Mouse (Mus musculus): ENCODE measurements around the gene Adcy7. TPM values are rescaled to one million over a fixed set of nuclear protein-coding genes. Genes with fewer than 3 reads are reported as not detected.

The Adcy7 gene
- polyA plus RNA-seq, 1 experiment from 2014 or later, result 2.7 TPM

DNA sequence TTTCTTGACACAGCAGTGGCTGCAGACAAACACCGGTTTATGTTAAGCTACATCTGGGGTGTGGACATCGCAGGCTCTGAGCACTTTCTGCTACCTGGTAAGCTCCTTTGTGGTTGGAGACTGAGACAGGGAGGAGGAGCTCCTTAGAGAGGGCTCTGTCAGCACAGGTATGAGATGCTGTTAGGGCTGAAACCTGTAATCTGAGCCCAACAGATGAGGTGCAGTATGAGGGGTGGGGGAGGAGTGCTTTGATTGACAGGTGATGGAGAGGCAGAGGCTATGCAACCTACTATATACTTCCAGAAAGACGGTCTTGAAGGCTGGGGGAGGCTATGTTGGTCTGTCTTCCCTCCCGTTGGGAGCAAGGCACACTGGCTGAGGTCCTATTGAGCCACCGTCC is 7.0 kb downstream of the Adcy7 start:
- Histone ChIP-seq H3K27ac (no peak overlapping the region), H3K9ac (no peak overlapping the region), H3K9me3 (no peaks in the 10 kb centered on the region), H3K4me2 (replicated peaks) (no peak overlapping the region), H3K4me1 (0 out of 2 replicates have a peak, but pooled peaks cover 4% of the 10 kb centered on the region), H3K27me3 (replicated peaks) (no peaks in the 10 kb centered on the region), H3K36me3 (no peaks in the 10 kb centered on the region), H3K4me3 (no peak overlapping the region)
- WGBS, result 67% methylated on average over 5 of the region's 5 CpGs
- ATAC-seq (ENCODE audit: low FRiP score, low read depth), result no peak

DNA sequence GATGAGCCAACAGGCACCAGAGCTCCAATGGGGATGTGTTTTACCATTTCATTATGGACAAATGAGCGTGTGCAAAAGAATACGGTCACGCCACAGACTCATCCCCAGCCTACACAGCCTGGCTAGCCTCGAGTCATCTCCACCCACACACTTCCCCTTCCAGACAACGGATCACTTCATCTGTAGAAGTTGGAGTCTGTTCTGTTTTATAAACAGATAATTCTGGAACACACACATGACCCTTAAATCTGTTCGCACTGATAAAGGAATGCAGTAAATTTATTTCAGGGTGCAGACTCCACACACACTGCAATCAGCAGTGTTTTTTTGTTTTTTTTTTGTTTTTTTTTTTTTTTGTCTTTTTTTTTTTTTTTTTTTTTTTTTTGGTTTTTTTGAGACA is 7.5 kb downstream of the Adcy7 start:
- Histone ChIP-seq H3K36me3 (no peaks in the 10 kb centered on the region), H3K27ac (no peak overlapping the region), H3K4me1 (0 out of 2 replicates have a peak, but pooled peaks cover 4% of the 10 kb centered on the region), H3K27me3 (replicated peaks) (no peaks in the 10 kb centered on the region), H3K4me2 (replicated peaks) (no peak overlapping the region), H3K4me3 (no peak overlapping the region), H3K9ac (no peak overlapping the region), H3K9me3 (no peaks in the 10 kb centered on the region)
- WGBS, result 90% methylated on average over 6 of the region's 6 CpGs
- ATAC-seq (ENCODE audit: low FRiP score, low read depth), result no peak

DNA sequence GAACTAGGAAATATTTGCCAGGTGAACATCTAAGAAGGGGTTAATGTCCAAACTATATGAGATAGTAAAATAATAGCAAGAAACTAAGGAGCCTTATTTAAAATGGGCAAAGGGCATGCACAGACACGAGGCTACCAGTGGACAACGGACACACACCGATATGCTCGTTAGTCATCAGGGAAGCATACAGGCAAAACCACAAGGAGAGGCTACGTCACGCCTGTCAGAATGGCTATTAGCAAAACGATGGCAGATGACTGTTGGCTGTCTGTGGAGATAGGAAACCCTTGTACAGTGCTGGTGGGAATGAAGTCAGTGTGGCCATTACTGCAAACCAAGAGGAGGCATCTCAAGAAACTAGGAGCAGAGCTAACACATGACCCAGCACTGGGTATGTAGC is 8.7 kb downstream of the Adcy7 start:
- Histone ChIP-seq H3K27me3 (replicated peaks) (no peaks in the 10 kb centered on the region), H3K36me3 (no peaks in the 10 kb centered on the region), H3K9me3 (no peaks in the 10 kb centered on the region), H3K4me3 (no peak overlapping the region), H3K4me2 (replicated peaks) (no peak overlapping the region), H3K9ac (no peak overlapping the region), H3K4me1 (0 out of 2 replicates have a peak, but pooled peaks cover 4% of the 10 kb centered on the region), H3K27ac (no peak overlapping the region)
- 89% methylated on average over 7 of the region's 7 CpGs for WGBS
- no peak for ATAC-seq (ENCODE audit: low FRiP score, low read depth)

DNA sequence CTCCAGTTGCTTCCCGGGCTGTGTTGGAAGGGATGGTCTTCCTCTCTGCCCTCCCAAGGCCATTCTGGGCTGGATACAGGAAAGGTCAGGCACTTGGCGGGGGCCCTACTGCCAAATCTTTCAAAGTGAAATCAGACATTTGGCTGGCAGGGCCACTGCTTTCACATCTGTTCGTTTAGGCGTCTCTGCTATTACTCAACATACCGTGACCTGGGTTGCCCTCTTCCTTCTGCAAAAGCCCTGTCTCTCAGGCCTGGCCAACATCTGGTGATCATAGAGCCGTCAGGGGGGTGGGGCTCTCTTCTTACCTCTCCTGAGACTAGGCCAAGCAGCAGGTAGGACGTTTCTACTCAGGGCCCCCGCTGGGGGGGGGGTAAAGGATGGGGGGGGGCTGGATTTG is 10.5 kb downstream of the Adcy7 start:
- ATAC-seq (ENCODE audit: low FRiP score, low read depth), result no peak
- Histone ChIP-seq H3K4me1 (0 out of 2 replicates have a peak, but pooled peaks cover 4% of the 10 kb centered on the region), H3K27ac (no peak overlapping the region), H3K4me3 (no peak overlapping the region), H3K36me3 (no peaks in the 10 kb centered on the region), H3K9ac (no peak overlapping the region), H3K4me2 (replicated peaks) (no peak overlapping the region), H3K9me3 (no peaks in the 10 kb centered on the region), H3K27me3 (replicated peaks) (no peaks in the 10 kb centered on the region)
- WGBS, result 56% methylated on average over 8 of the region's 8 CpGs

DNA sequence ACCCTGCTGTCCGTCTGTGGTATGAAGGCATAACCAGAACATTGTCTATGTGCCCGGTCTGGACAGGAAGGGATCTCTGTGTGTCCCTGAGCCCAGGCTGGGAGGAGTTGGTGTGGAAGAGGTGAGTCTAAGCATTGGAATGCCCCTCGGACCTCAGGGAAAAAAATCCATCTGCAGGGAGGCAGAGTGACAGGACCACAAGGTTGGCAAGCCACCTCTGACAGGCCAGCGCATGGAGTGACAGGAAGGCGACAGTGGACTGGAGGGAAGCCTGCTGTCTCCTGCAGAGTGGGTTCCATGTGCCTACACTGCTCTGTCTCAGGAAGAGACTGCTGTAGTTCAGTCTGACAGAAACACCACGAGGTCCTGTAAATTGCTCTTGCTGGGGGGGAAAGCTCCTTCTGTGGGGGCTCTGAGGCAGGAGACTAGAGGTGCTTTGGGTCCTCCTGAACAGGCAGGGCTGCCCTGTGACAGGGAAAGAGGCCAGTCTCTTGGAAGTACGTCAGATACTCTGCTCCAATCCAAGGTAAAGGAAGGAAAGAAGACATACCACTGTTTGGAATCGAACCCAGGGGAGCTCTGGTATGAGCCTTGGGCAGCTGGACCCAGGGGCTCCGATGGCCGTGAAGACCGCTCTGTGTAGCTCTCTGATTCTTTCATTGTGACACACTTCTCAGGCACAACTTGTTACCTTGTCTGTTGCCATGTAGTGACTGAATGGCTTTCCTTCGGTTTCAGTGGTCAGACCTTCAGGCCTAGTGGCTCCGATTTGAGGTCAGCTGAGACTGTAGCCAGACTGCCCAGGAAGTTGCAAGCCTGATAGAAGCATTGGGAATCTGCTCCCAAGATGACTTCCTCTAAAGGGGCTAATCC is 11.3 kb downstream of the Adcy7 start:
- Histone ChIP-seq H3K4me1 (0 out of 2 replicates have a peak, but pooled peaks cover 4% of the 10 kb centered on the region), H3K27ac (no peak overlapping the region), H3K36me3 (no peaks in the 10 kb centered on the region), H3K9me3 (no peaks in the 10 kb centered on the region), H3K4me3 (no peak overlapping the region), H3K9ac (no peak overlapping the region), H3K4me2 (replicated peaks) (no peak overlapping the region), H3K27me3 (replicated peaks) (no peaks in the 10 kb centered on the region)
- ATAC-seq (ENCODE audit: low FRiP score, low read depth), result no peak
- 80% methylated on average over 13 of the region's 13 CpGs for WGBS

DNA sequence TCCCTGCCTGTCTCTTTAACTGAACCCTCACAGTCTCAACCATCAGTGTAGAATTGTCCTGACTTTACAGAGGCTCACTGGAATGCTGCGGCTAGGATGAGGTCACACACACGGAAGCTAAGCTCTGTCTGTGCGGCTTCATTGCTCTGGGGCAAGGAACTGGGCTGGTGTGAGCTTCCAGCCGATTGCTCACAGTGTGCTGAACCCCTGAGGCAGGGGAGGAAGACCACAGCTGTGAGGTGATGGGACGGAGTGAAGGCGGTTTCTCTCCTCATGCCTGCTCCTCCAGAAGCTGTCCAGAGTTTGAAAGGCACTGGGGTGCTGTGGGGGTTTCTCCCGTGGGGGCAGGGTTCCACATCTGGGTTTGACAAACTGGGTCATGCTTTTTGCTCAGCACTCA is 12.5 kb downstream of the Adcy7 start:
- H3K9me3 ChIP-seq, result no peaks in the 10 kb centered on the region
- WGBS, result 59% methylated on average over 7 of the region's 7 CpGs
- no peaks in the 10 kb centered on the region for H3K36me3 ChIP-seq
- no peak overlapping the region for H3K4me3 ChIP-seq
- ATAC-seq (ENCODE audit: low FRiP score, low read depth), result no peak
- no peak overlapping the region for H3K4me2 ChIP-seq (replicated peaks)
- no peaks in the 10 kb centered on the region for H3K27me3 ChIP-seq (replicated peaks)
- H3K9ac ChIP-seq, result no peak overlapping the region
- H3K4me1 ChIP-seq, result 0 out of 2 replicates have a peak, but pooled peaks cover 4% of the 10 kb centered on the region
- no peak overlapping the region for H3K27ac ChIP-seq

DNA sequence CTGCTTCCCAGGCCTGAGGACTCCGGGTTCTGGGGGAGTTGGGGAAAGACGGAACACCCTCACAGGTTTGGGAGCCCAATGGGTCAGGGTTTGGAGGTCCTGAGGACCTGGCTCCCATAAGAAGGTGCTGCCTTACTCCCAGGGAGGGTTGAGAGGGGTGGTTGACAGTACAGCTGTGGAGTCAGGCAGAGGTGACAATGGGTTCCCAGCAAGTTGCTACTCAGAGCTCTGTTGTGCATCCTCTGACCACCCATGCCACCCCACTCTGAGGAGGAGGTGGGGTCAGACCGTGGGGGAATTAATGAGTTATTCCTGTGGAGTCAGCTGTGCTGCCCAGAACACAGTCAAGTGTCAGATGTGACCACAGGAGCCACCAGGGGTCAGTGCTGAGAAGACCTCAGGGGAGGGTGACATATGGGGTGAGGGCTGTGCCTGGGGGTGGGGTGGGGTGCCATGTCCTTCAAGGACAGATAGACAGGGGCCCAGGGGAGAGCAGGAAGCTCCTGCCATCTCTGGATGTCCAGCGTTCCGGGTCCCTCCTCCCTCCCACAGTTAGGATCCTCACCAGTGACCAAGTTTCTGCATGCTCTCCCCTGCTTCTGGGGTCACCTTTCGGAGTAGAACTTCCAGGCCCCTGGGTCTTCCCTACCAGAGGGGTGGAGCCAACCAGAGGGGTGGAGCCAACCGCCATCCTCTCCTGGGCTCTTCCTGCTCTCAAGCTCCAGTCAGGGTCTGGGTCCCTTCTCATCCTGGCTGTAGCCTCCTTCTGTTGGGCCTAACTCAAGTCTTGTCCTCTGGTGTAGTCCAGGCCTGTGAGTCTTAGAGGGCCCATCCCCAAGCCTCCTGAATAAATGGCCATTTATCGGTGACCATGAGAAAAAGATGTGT is 13.5 kb downstream of the Adcy7 start:
- no peaks in the 10 kb centered on the region for H3K36me3 ChIP-seq
- no peak for ATAC-seq (ENCODE audit: low FRiP score, low read depth)

DNA sequence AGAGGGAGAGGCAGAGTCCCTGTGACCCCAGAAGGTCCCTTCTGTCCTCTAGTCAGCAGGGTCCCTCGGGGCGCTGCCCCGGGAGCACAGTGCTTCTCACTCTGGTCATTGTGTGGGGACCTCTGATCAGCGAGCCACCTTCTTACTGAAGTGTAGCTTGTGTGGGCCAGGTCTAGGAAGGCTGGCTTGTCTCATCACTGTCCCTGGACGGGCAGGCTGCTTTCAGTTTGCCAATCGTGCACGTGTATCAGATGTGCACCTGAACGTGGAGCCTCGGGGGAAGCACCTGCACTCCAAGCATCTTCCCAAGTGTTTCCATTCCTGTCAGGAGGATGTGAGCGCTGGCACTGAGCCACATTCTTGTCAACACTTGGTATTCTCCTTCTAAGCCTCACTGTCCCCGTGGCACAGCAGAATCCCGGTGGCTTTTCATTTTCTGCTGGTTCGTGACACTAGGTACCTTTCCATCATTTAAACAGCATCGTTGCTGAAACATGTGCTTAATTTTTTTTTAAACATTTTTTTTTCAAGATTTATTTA is 14.3 kb downstream of the Adcy7 start:
- H3K9ac ChIP-seq, result no peak overlapping the region
- no peak overlapping the region for H3K27ac ChIP-seq
- 92% methylated on average over 14 of the region's 14 CpGs for WGBS
- no peaks in the 10 kb centered on the region for H3K9me3 ChIP-seq
- H3K4me2 ChIP-seq (replicated peaks), result no peak overlapping the region
- H3K4me3 ChIP-seq, result no peak overlapping the region
- no peaks in the 10 kb centered on the region for H3K36me3 ChIP-seq
- H3K27me3 ChIP-seq (replicated peaks), result no peaks in the 10 kb centered on the region
- 0 out of 2 replicates have a peak, but pooled peaks cover 4% of the 10 kb centered on the region for H3K4me1 ChIP-seq
- ATAC-seq (ENCODE audit: low FRiP score, low read depth), result no peak

More for the DNA sequence above, 13.5 kb downstream of the Adcy7 start:
- 86% methylated on average over 8 of the region's 8 CpGs for WGBS
- no peaks in the 10 kb centered on the region for H3K27me3 ChIP-seq (replicated peaks)
- no peaks in the 10 kb centered on the region for H3K9me3 ChIP-seq
- H3K4me1 ChIP-seq, result 0 out of 2 replicates have a peak, but pooled peaks cover 4% of the 10 kb centered on the region
- no peak overlapping the region for H3K4me2 ChIP-seq (replicated peaks)
- no peak overlapping the region for H3K4me3 ChIP-seq
- H3K27ac ChIP-seq, result no peak overlapping the region
- H3K9ac ChIP-seq, result no peak overlapping the region

DNA sequence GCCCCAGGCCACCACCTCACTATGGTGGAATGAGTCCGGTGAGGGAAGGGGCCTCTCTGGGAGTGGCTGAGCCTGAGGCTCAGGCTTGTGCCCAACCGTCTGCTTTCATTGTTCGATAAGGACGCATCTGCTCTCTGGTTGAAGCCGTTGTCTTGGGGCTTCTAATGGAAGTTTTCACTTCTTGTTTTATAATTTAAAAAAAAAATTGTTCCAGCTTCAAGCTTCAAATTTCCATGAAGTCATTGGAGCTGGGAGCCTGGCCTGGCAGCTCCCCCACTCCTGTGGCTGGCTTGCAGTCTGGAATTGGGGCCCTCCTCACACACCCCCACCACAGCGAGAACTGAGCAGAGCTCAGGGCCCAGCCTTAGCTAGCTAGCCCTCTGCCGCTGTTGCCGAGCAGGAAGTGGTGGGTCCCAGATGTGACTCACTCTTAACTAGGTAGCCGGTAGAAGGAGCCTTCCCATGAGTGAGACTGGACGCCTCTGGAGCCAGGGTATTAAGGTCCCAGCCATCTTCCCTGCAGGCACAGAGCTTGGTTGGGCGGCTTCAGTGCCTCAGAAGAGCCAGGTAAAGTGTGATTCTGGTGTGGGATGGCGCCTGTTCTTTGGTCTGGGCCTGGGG is 16.5 kb downstream of the Adcy7 start:
- H3K4me1 ChIP-seq, result no peaks in the 10 kb centered on the region
- no peaks in the 10 kb centered on the region for H3K27me3 ChIP-seq (replicated peaks)
- ATAC-seq (ENCODE audit: low FRiP score, low read depth), result no peak
- H3K9ac ChIP-seq, result no peak overlapping the region
- no peaks in the 10 kb centered on the region for H3K9me3 ChIP-seq
- H3K36me3 ChIP-seq, result no peaks in the 10 kb centered on the region
- H3K27ac ChIP-seq, result no peak overlapping the region
- H3K4me3 ChIP-seq, result no peak overlapping the region
- H3K4me2 ChIP-seq (replicated peaks), result no peak overlapping the region
- 75% methylated on average over 12 of the region's 12 CpGs for WGBS

DNA sequence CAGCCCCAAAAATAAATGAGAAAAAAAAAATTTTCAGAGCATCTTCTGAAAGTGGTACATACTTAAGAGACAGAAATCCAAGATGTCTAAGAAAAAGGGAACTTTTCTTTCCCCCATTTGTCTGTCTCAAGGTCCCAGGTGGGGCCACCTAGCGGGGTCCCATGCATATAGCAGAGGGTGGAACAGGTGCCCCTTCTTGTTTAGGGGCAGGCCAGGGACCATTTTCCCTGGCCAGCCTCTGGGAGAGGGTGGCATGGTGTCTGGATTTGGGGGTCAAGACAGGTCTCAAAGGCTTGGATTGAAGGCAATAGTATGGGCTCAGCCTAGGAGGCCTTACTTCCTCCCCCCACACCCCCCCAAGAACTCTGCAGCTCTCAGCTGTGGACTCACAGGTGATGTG is 17.7 kb downstream of the Adcy7 start:
- no peak overlapping the region for H3K4me3 ChIP-seq
- H3K9me3 ChIP-seq, result no peaks in the 10 kb centered on the region
- H3K4me2 ChIP-seq (replicated peaks), result no peak overlapping the region
- 66% methylated on average over 1 of the region's 1 CpGs for WGBS
- H3K27ac ChIP-seq, result no peak overlapping the region
- H3K27me3 ChIP-seq (replicated peaks), result no peaks in the 10 kb centered on the region
- H3K9ac ChIP-seq, result no peak overlapping the region
- no peaks in the 10 kb centered on the region for H3K4me1 ChIP-seq
- ATAC-seq (ENCODE audit: low FRiP score, low read depth), result no peak
- no peaks in the 10 kb centered on the region for H3K36me3 ChIP-seq

DNA sequence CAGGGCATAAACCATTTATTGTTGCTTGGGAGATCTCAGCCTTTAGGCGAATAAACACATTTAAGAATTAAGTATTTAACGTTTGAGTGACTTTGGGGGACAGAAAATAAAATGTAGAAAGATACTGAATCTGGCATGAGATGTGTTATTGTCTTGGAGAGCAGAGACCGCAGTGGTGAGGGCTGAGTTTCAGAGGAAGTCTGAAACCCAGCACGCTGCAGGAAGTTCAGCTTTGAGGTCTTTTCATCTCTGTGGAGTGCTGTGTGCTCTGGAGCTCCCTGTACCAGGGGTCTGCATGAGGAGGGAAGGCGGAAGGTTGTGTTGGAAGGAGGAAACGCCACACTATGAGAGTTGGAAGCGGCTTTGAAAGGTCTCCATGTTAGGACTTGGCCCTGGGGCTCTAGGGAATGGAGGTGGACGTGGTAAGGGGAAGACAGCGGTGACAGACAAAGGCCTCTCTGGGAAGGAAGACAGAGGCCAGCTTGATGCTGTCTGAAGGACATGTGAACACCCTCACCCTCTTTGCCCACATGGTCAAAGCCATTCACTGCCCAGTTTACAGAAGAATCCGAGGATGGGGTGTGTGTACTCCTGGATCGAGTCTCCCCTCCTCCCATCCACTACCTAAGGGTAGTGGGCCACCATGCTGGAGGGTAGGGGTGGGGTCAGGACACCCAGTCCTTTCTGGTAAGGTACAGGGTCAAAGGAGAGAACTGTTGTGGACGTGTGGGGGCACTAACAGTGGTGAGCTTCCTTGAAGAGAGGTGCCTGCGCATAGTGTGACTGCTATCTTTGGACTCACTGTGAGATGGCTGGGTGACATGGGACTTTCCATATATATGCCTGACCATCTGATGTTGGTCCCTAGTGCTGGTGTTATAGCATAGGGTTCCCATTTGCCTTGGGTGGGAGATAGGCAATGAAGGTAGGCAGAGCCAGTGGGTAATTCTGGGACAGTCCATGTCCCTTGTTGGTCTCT is 18.4 kb downstream of the Adcy7 start:
- Histone ChIP-seq H3K4me1 (no peaks in the 10 kb centered on the region), H3K9me3 (no peaks in the 10 kb centered on the region), H3K27ac (no peak overlapping the region), H3K4me3 (no peak overlapping the region), H3K9ac (no peak overlapping the region), H3K27me3 (replicated peaks) (no peaks in the 10 kb centered on the region), H3K36me3 (no peaks in the 10 kb centered on the region), H3K4me2 (replicated peaks) (no peak overlapping the region)
- WGBS, result 87% methylated on average over 13 of the region's 13 CpGs
- ATAC-seq (ENCODE audit: low FRiP score, low read depth), result no peak
